Mouse (Mus musculus): ENCODE results near the gene Hist2h3b.
"Not testable (repeated sequence)": the region's sequence is repeated elsewhere in the genome, so short reads cannot be mapped to it uniquely, and the experiment has no call there.

Gene Hist2h3b

GRCm38 (mm10) chr3:96239949-96240798 lies 28.3 kb upstream of the Hist2h3b start, which contains the start of gene Hist2h2aa2:
Gene Hist2h2aa2, minus strand, starts transcription at chr3:96240276.
- peak; percentile 96 to 98 for DNase-seq

- no peak for DNase-seq
Observed at GRCm38 (mm10) chr3:96240799-96241197, 27.7 kb upstream of the Hist2h3b start.

- DNase-seq, result peak in 1 of 2 experiments; percentile 41
Observed at GRCm38 (mm10) chr3:96243921-96244572, 24.4 kb upstream of the Hist2h3b start.

- peak; percentile 87 for DNase-seq
Observed at GRCm38 (mm10) chr3:96245003-96245886, 23.2 kb upstream of the Hist2h3b start, which contains the start of gene Hist2h2aa1. Gene Hist2h2aa1, plus strand, starts transcription at chr3:96245497.

- DNase-seq, result not testable (repeated sequence)
Observed at GRCm38 (mm10) chr3:96246018-96246417, 22.4 kb upstream of the Hist2h3b start.

- not testable (repeated sequence) for DNase-seq
Observed at GRCm38 (mm10) chr3:96246427-96246856, 22.0 kb upstream of the Hist2h3b start, which contains the start of gene Hist2h3c1. Gene Hist2h3c1, plus strand, starts transcription at chr3:96246685.

- DNase-seq, result no peak
Observed at GRCm38 (mm10) chr3:96247356-96248140, 20.9 kb upstream of the Hist2h3b start.

- no peak for DNase-seq
Observed at GRCm38 (mm10) chr3:96248141-96249033, 20.1 kb upstream of the Hist2h3b start.

- no peak for DNase-seq
Observed at GRCm38 (mm10) chr3:96249034-96249345, 19.5 kb upstream of the Hist2h3b start.

- DNase-seq, result no peak
Observed at GRCm38 (mm10) chr3:96250890-96251289, 17.6 kb upstream of the Hist2h3b start.

- no peak for DNase-seq
Observed at GRCm38 (mm10) chr3:96251787-96252186, 16.7 kb upstream of the Hist2h3b start.

GRCm38 (mm10) chr3:96254683-96255355 lies 13.6 kb upstream of the Hist2h3b start:
- DNase-seq, result no peak

- no peak for DNase-seq
Observed at GRCm38 (mm10) chr3:96255926-96256593, 12.4 kb upstream of the Hist2h3b start.

GRCm38 (mm10) chr3:96257190-96257589 lies 11.3 kb upstream of the Hist2h3b start:
- DNase-seq, result no peak

- no peak for DNase-seq
Observed at GRCm38 (mm10) chr3:96260220-96260619, 8.2 kb upstream of the Hist2h3b start.

GRCm38 (mm10) chr3:96261623-96262022 lies 6.8 kb upstream of the Hist2h3b start:
- DNase-seq, result no peak

GRCm38 (mm10) chr3:96262216-96262875 lies 6.1 kb upstream of the Hist2h3b start:
- DNase-seq, result peak; percentile 76 to 84

GRCm38 (mm10) chr3:96262979-96263550 lies 5.4 kb upstream of the Hist2h3b start, which contains the start of gene Hist2h4:
Gene Hist2h4, minus strand, starts transcription at chr3:96263311.
- peak; percentile 97 for DNase-seq

Data from kidney, adult 8-10 months (tissue).